16 mouse cellular contexts compared by ENCODE assay signal in the genomic region with DNA sequence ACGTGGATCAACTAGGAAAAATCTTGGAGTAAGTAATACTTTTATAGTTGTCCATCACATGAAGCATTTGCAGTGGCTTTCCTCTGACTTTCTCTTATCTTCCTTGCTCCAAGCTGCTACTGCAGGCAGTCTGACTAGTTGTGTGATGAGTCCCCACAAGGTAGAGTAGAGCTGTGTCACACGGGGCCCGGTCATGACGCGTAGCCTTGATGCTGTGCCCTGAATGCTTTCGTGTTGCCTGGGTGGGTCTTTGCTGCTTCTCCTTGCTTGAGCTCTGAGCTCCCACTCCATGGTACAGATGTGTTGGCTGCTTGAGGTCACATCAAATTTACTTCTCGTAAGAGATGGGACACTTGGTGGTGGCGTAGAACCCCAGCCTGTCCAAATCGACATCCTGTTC.
"Had no signal": no experiment of that assay in that cellular context is flagged by ENCODE, and none has a peak within 500 bp of the region (broad histone marks: within the 10 kb centered on the region; RNA-seq: fewer than 3 reads in every experiment).

No protein-coding gene starts in this region.

- H3K4me2 ChIP-seq: limb, embryonic 13.5 days; lung, embryonic 15.5 days; neural tube, embryonic 13.5 days; stomach, embryonic 15.5 days had no signal

- H3K36me3 ChIP-seq: midbrain, embryonic 10.5 days; neural tube, embryonic 13.5 days had no signal

- H3K9me3 ChIP-seq: limb, embryonic 13.5 days; lung, embryonic 15.5 days; midbrain, embryonic 10.5 days; neural tube, embryonic 13.5 days; stomach, embryonic 15.5 days had no signal

- DNase-seq: kidney, adult 18-20 months; kidney, postnatal 10 days; kidney, postnatal 4 days; left cerebral cortex, postnatal 4 days; lung, postnatal 14 days; midbrain, embryonic 14.5 days; right cerebral cortex, postnatal 14 days; thymus, adult 2 months; thymus, postnatal 25 days had no signal

- H3K4me3 ChIP-seq: layer of hippocampus, adult 2 months; limb, embryonic 13.5 days; lung, embryonic 15.5 days; midbrain, embryonic 10.5 days; neural tube, embryonic 13.5 days; stomach, embryonic 15.5 days had no signal

- H3K27me3 ChIP-seq: limb, embryonic 13.5 days; lung, embryonic 15.5 days; neural tube, embryonic 13.5 days; stomach, embryonic 15.5 days had no signal

- H3K27ac ChIP-seq: layer of hippocampus, adult 2 months; limb, embryonic 13.5 days; lung, embryonic 15.5 days; macrophage; midbrain, embryonic 10.5 days; neural tube, embryonic 13.5 days; stomach, embryonic 15.5 days had no signal

- H3K9ac ChIP-seq: limb, embryonic 13.5 days; lung, embryonic 15.5 days; neural tube, embryonic 13.5 days; stomach, embryonic 15.5 days had no signal

- H3K4me1 ChIP-seq: midbrain, embryonic 10.5 days had no signal
